Comparison of ENCODE assay signal across 8 mouse cellular contexts in the genomic region with DNA sequence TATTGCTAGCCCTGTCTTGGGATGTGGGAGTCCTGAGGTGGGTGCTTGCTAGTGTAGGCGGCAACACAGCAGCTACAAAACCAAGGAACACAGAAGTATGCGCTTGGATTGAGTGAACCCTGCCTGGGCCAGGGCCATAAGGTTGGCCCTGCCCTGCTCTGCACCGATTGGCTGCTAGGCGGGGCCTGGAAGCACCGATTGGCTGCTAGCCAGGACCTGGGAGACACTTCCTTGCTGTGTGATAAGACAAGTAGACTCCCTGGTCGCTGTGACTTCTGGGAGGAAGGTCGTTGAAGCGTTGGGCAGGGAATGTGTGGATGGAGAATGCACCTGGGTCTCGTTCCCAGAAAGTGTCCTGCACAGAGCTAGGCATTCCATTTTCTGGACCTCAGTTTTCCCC. TPM values are rescaled to one million over a fixed set of nuclear protein-coding genes. Genes with fewer than 3 reads are reported as not detected.
DNase-seq lines count a peak whose midpoint lies in the region; ATAC-seq lines count a peak whose summit lies in the region.

No protein-coding gene starts in this region.

- 36% methylated on average over 9 of the region's 9 CpGs for WGBS in stomach, embryonic 15.5 days

- DNase-seq in adrenal gland, postnatal 25 days: peak; percentile 39
- DNase-seq in adrenal gland, postnatal 4 days (ENCODE audit: low spot score in 2 of 2): no peak
- peak; percentile 38 for DNase-seq in retina, postnatal 1 day
- DNase-seq in retina, embryonic 14.5 days (ENCODE audit: low spot score): no peak
- peak; percentile 23 for DNase-seq in embryo, embryonic 11 days
- DNase-seq in layer of hippocampus, postnatal 10 days (ENCODE audit: low spot score in 2 of 2): no peak

- no peak overlapping the region for H3K27ac ChIP-seq in stomach, embryonic 15.5 days

- H3K4me1 ChIP-seq in stomach, embryonic 15.5 days: no peaks in the 10 kb centered on the region; the same call in 1 of the 2 replicates

- H3K36me3 ChIP-seq in stomach, embryonic 15.5 days: no peaks in the 10 kb centered on the region

- H3K9ac ChIP-seq in stomach, embryonic 15.5 days: no peak overlapping the region

- H3K4me2 ChIP-seq in stomach, embryonic 15.5 days: no peak overlapping the region

- H3K9me3 ChIP-seq in stomach, embryonic 15.5 days: no peaks in the 10 kb centered on the region

- H3K4me3 ChIP-seq in stomach, embryonic 15.5 days (replicated peaks): no peak overlapping the region

- ATAC-seq in stomach, embryonic 15.5 days (ENCODE audit: insufficient read depth, low FRiP score, low read depth): peak; percentile 39; the same call in 1 of the 2 replicates
- no peak for ATAC-seq in activated CD4-positive, CD25-positive, alpha-beta regulatory T cell, adult 4 months

- H3K27me3 ChIP-seq in stomach, embryonic 15.5 days (replicated peaks): no peaks in the 10 kb centered on the region

RNA-seq across cellular contexts. Expression of a gene that starts 33.3 kb away (rescaled TPM):
- 140 and 156 TPM in 2 replicates for total RNA-seq in adrenal gland, postnatal 25 days (2021)
- 100 to 1,000 TPM; 214 to 215 TPM for total RNA-seq in adrenal gland, postnatal 4 days (2021)
- 193 and 199 TPM in 2 replicates for polyA plus RNA-seq in stomach, embryonic 15.5 days (2015; fragmentation: Nextera tagmentation; extraction: Ambion mirVana)
- polyA plus RNA-seq in activated CD4-positive, CD25-positive, alpha-beta regulatory T cell, adult 4 months (2017; shearing (Covaris generic)): 100 to 1,000 TPM; 169 to 182 TPM
- 100 to 1,000 TPM; 106 to 118 TPM for total RNA-seq in layer of hippocampus, postnatal 10 days (2021)

RNA-seq across cellular contexts. Expression of a gene that starts 47.4 kb away (rescaled TPM):
- 2.7 and 4.2 TPM in 2 replicates for total RNA-seq in adrenal gland, postnatal 25 days (2021)
- total RNA-seq in adrenal gland, postnatal 4 days (2021): 1 to 10 TPM; 4.9 to 5.2 TPM
- polyA plus RNA-seq in stomach, embryonic 15.5 days (2015; fragmentation: Nextera tagmentation; extraction: Ambion mirVana): 3.1 and 3.7 TPM in 2 replicates
- 1 to 10 TPM; 2.0 TPM for polyA plus RNA-seq in activated CD4-positive, CD25-positive, alpha-beta regulatory T cell, adult 4 months (2017; shearing (Covaris generic))
- total RNA-seq in layer of hippocampus, postnatal 10 days (2021): 10 to 100 TPM; 11.5 to 12.7 TPM

Comparison
In these comparisons a context has a peak if more than half of its experiments do, and no peak if none do; other contexts are left out.
1. DNase-seq: peak in adrenal gland, postnatal 25 days (single experiment), retina, postnatal 1 day (single experiment) and embryo, embryonic 11 days (single experiment); none in adrenal gland, postnatal 4 days (0 of 2), retina, embryonic 14.5 days (single experiment) and layer of hippocampus, postnatal 10 days (0 of 2).